Mouse (Mus musculus) T-helper 1 cell (primary cell): ENCODE measurements at regions not wholly inside any gene's neighbourhood (a gene's known extent, or its start where the extent isn't known, plus 50 kb on each side); places are given as distances from the start of the nearest gene placed in this dataset.
"Not testable (repeated sequence)": the region's sequence is repeated elsewhere in the genome, so short reads cannot be mapped to it uniquely, and the experiment has no call there.

Source experiments
- in situ Hi-C: fragments of 300-600 bp; cut with MboI, MseI; formaldehyde crosslinking; loops from one replicate; pipeline ENCODE4 v1.15.1; 2025; ENCODE audit warnings: high pct_unique_total_duplicates

DNA sequence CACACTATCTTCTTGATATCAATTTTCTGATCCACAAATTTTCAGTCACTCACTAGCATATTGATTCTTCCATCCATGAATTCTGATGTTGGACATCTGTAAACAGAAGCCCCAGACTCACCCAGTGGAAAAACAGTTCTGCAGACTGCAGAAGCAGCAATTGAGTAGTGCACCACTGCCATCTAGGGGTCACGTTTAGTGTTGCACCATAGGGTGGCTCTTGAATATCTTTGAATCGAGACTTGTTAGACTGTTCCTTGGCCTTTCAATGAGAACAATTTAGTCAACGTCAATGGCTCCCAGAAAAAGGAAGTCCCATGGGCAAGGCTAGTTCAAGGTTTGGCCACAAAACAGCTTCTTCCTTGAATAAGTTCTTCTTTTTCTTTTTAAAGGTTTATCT is 828.1 kb downstream of the Gm10330 start:
- in situ Hi-C loops: loop anchor here (5.0 kb wide), 1 partner anchor 1345 kb away; no protein-coding TSS in a partner anchor

DNA sequence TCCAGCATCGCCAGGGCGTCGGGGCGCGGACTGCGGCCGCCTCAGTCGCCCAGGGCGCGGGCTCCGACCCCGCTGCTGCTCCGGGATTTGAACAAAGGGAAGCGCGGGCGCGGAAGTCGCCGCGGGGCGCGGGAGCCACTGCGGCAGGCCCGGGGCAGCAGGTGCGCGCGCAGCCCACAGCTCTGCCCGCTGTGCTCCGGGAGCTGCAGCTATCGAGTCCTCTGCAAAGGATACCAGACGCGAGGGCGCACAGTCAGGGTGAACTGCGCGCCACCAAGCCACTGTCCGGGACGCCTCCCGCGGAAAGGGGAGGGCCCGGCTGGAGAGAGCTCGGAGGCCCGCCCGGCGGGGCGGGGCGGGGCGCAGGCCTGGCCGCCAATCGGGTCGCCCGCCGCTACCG is 873.9 kb downstream of the Gm10330 start:
- in situ Hi-C loops: not testable (repeated sequence)
